Mouse (Mus musculus) layer of hippocampus, adult 9-11 months (tissue): ENCODE data around the gene Blcap.

Experiments
- DNase-seq: peaks from one replicate; pipeline ENCODE4 v3.0.0; 2022

Gene Blcap

DNA sequence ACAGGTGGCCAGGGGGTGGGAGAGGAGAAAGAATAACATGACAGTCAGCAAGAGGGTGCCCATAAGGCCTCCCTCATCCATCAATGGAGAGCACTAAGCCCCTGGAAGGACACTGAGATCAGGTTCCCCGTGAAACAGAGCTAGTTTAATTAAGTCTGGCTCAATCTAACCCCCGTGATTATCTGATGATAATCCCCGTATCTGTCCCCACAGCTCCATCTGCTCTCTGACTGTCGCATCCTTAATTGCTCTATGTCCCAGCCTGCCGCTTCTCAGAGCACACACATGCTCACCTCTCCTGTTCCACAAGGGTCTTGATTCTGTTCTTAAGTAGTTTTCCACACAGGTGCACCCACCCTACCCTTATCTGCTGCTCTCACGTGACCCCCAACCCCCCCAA is 53.5 kb downstream of the Blcap start:
- no peak for DNase-seq

GRCm38 (mm10) chr2:157514353-157514752 is 56.7 kb downstream of the Blcap start:
- DNase-seq = no peak

GRCm38 (mm10) chr2:157513737-157514208 is 57.3 kb downstream of the Blcap start:
- DNase-seq = no peak

- peak; percentile 85 for DNase-seq
These were observed 58.2 kb downstream of the Blcap start for GRCm38 (mm10) chr2:157512859-157513258.

DNA sequence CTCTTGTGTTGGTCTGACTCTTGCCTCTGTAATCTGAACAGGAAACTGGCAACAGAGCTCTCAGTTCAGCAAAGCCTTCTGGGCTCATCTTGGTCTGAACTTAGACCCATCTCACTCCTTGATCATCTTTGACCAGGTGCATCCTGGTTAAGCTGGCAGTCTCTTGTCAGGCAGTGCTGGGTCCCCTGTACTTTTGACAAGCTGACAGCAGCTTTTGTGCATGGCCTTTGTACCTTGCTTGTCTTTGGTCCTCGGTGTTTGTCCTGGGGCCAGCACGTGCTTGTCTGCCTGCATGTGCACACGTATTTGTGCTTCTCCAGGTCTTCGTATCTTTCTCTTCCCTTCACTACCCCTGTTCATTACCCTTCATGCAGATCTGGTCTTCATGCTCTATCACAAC is 61.0 kb downstream of the Blcap start:
- DNase-seq = no peak

- no peak for DNase-seq
These were observed 61.9 kb downstream of the Blcap start for GRCm38 (mm10) chr2:157509182-157509581.

GRCm38 (mm10) chr2:157506779-157507178 is 64.3 kb downstream of the Blcap start:
- DNase-seq = peak; percentile 78
